Mouse (Mus musculus) adipocyte (in vitro differentiated cells): Measurements from ENCODE around the gene Gm9736.
"Not testable (repeated sequence)": the region's sequence is repeated elsewhere in the genome, so short reads cannot be mapped to it uniquely, and the experiment has no call there.

Source experiments
- DNase-seq: peaks from one replicate; pipeline ENCODE4 v3.0.0-alpha.2; 2016; ENCODE audit warnings: low spot score

The Gm9736 gene

GRCm38 (mm10) chr10:77751254-77751653 lies at the start of gene Gm9736:
Gene Gm9736 (minus strand): TSS chr10:77751354.
- not testable (repeated sequence) for DNase-seq

GRCm38 (mm10) chr10:77798921-77799508 lies 47.9 kb upstream of the Gm9736 start, which contains the start of gene Gm19668:
Gene Gm19668 (minus strand): TSS chr10:77799133.
- DNase-seq, result no peak

GRCm38 (mm10) chr10:77798164-77798920 lies 47.2 kb upstream of the Gm9736 start:
- not testable (repeated sequence) for DNase-seq

- no peak for DNase-seq
Measured at GRCm38 (mm10) chr10:77797677-77798076, 46.5 kb upstream of the Gm9736 start.

- no peak for DNase-seq
Measured at GRCm38 (mm10) chr10:77794976-77795375, 43.8 kb upstream of the Gm9736 start, which contains the start of gene Gm9639. Gene Gm9639 (minus strand): TSS chr10:77795076.

- no peak for DNase-seq
Measured at GRCm38 (mm10) chr10:77788621-77789020, 37.5 kb upstream of the Gm9736 start.

- not testable (repeated sequence) for DNase-seq
Measured at GRCm38 (mm10) chr10:77787876-77788275, 36.7 kb upstream of the Gm9736 start, which contains the start of gene Gm7137. Gene Gm7137 (minus strand): TSS chr10:77788200.

- not testable (repeated sequence) for DNase-seq
Measured at GRCm38 (mm10) chr10:77783396-77783795, 32.2 kb upstream of the Gm9736 start.

GRCm38 (mm10) chr10:77782442-77782841 lies 31.3 kb upstream of the Gm9736 start, which contains the start of gene Gm3250:
Gene Gm3250 (minus strand): TSS chr10:77782542.
- DNase-seq, result not testable (repeated sequence)

- DNase-seq, result not testable (repeated sequence)
Measured at GRCm38 (mm10) chr10:77776844-77777243, 25.7 kb upstream of the Gm9736 start, which contains the start of gene Gm7138. Gene Gm7138 (minus strand): TSS chr10:77776944.

- not testable (repeated sequence) for DNase-seq
Measured at GRCm38 (mm10) chr10:77772142-77772541, 21.0 kb upstream of the Gm9736 start.

- DNase-seq, result not testable (repeated sequence)
Measured at GRCm38 (mm10) chr10:77771225-77771624, 20.1 kb upstream of the Gm9736 start, which contains the start of gene Gm3238. Gene Gm3238 (minus strand): TSS chr10:77771325.

GRCm38 (mm10) chr10:77769727-77770126 lies 18.6 kb upstream of the Gm9736 start:
- DNase-seq, result no peak

GRCm38 (mm10) chr10:77759582-77759981 lies 8.4 kb upstream of the Gm9736 start, which contains the start of gene Gm3233:
Gene Gm3233 (minus strand): TSS chr10:77759682.
- DNase-seq, result not testable (repeated sequence)

GRCm38 (mm10) chr10:77753448-77753847 lies 2.3 kb upstream of the Gm9736 start:
- DNase-seq, result no peak

- DNase-seq, result not testable (repeated sequence)
Measured at GRCm38 (mm10) chr10:77752312-77752711, 1.2 kb upstream of the Gm9736 start.

GRCm38 (mm10) chr10:77750686-77751085 lies 468 bp downstream of the Gm9736 start:
- DNase-seq, result not testable (repeated sequence)

- DNase-seq, result not testable (repeated sequence)
Measured at GRCm38 (mm10) chr10:77741924-77742688, 9.0 kb downstream of the Gm9736 start, which contains the start of gene Gm18596. Gene Gm18596 (minus strand): TSS chr10:77742638.

GRCm38 (mm10) chr10:77738929-77739328 lies 12.2 kb downstream of the Gm9736 start:
- no peak for DNase-seq

- DNase-seq, result no peak
Measured at GRCm38 (mm10) chr10:77735928-77736327, 15.2 kb downstream of the Gm9736 start.

GRCm38 (mm10) chr10:77729241-77729640 lies 21.9 kb downstream of the Gm9736 start:
- DNase-seq, result no peak

GRCm38 (mm10) chr10:77728280-77728679 lies 22.9 kb downstream of the Gm9736 start:
- peak; percentile 14 for DNase-seq
